Mouse (Mus musculus) mouse embryonic stem cell (cell line): ENCODE measurements at regions not wholly inside any gene's neighbourhood (a gene's known extent, or its start where the extent isn't known, plus 50 kb on each side); places are given as distances from the start of the nearest gene placed in this dataset.

ENCODE experiments used
- in situ Hi-C, 2 experiments: fragments of 300-500 bp; cut with MboI; formaldehyde crosslinking; loops; 1 replicate in 1 of 2; 3 replicates in 1 of 2; pipeline ENCODE4 v1.14.3; 2019 to 2020; ENCODE audit warnings: low sequenced_read_pairs in 2 of 2, low pct_unique_long_range_greater_than_20kb in 1 of 2, mixed read lengths in 1 of 2; ENCODE audit not compliant: unreplicated experiment in 1 of 2

GRCm38 (mm10) chr4:81005507-81006328, 95.3 kb downstream of the Lurap1l start:
- in situ Hi-C loops, result loop anchor here in 1 of 2 experiments (25.0 kb wide), 1 partner anchor 143 kb away; no protein-coding TSS in a partner anchor

GRCm38 (mm10) chr4:81006546-81006945, 96.1 kb downstream of the Lurap1l start:
- in situ Hi-C loops, result loop anchor here in 1 of 2 experiments (25.0 kb wide), 1 partner anchor 144 kb away; no protein-coding TSS in a partner anchor

GRCm38 (mm10) chr4:81021850-81022249, 111.4 kb downstream of the Lurap1l start:
- in situ Hi-C loops, result loop anchor here in 1 of 2 experiments (25.0 kb wide), 1 partner anchor 160 kb away; no protein-coding TSS in a partner anchor

- in situ Hi-C loops, result loop anchor here in 1 of 2 experiments (25.0 kb wide), 1 partner anchor 161 kb away; no protein-coding TSS in a partner anchor
These were observed 113.1 kb downstream of the Lurap1l start for GRCm38 (mm10) chr4:81023436-81023983.

GRCm38 (mm10) chr4:81027558-81027957, 117.1 kb downstream of the Lurap1l start:
- in situ Hi-C loops, result no loop called here

GRCm38 (mm10) chr4:81030671-81031070, 120.2 kb downstream of the Lurap1l start:
- in situ Hi-C loops, result no loop called here

GRCm38 (mm10) chr4:81037336-81037902, 127.0 kb downstream of the Lurap1l start:
- in situ Hi-C loops, result no loop called here

- in situ Hi-C loops, result no loop called here
These were observed 147.8 kb downstream of the Lurap1l start for GRCm38 (mm10) chr4:81058227-81058626.

- in situ Hi-C loops, result no loop called here
These were observed 148.4 kb downstream of the Lurap1l start for GRCm38 (mm10) chr4:81058809-81059208.

GRCm38 (mm10) chr4:81059356-81059755, 148.9 kb downstream of the Lurap1l start:
- in situ Hi-C loops, result no loop called here

GRCm38 (mm10) chr4:81082290-81082947, 172.0 kb downstream of the Lurap1l start:
- in situ Hi-C loops, result no loop called here

GRCm38 (mm10) chr4:81085188-81085587, 174.7 kb downstream of the Lurap1l start:
- in situ Hi-C loops, result no loop called here

- in situ Hi-C loops, result no loop called here
These were observed 186.1 kb downstream of the Lurap1l start for GRCm38 (mm10) chr4:81096581-81096980.

GRCm38 (mm10) chr4:81097597-81097996, 187.2 kb downstream of the Lurap1l start:
- in situ Hi-C loops, result no loop called here

- in situ Hi-C loops, result no loop called here
These were observed 190.6 kb downstream of the Lurap1l start for GRCm38 (mm10) chr4:81101049-81101448.

GRCm38 (mm10) chr4:81111307-81111706, 200.9 kb downstream of the Lurap1l start:
- in situ Hi-C loops, result no loop called here

- in situ Hi-C loops, result no loop called here
These were observed 206.0 kb downstream of the Lurap1l start for GRCm38 (mm10) chr4:81116411-81116810.

- in situ Hi-C loops, result no loop called here
These were observed 213.7 kb downstream of the Lurap1l start for GRCm38 (mm10) chr4:81124155-81124554.

GRCm38 (mm10) chr4:81129874-81130273, 219.4 kb downstream of the Lurap1l start:
- in situ Hi-C loops, result no loop called here
